Mouse (Mus musculus) adrenal gland, postnatal 4 days (tissue): ENCODE results near the gene Rnf113a2. TPM values are rescaled to one million over a fixed set of nuclear protein-coding genes. Genes with fewer than 3 reads are reported as not detected.

Experiments used
- total RNA-seq, 2 experiments: library from RNA; stranded (reverse); gene quantifications; 2 replicates each; pipeline ENCODE4 v1.2.3; 2021

The Rnf113a2 gene
- total RNA-seq, 2 experiments from 2014 or later = 19.4 to 19.6 TPM

Other genes with a start within 250 kb of the Rnf113a2 start
- gene Elmsan1, start 198.3 kb upstream of the Rnf113a2 start, total RNA-seq = 10 to 100 TPM; 30.2 to 34.8 TPM
- gene Ptgr2, start 132.0 kb upstream of the Rnf113a2 start, total RNA-seq = 10 to 100 TPM; 57.3 to 66.2 TPM
- gene Zfp410, start 100.3 kb upstream of the Rnf113a2 start, total RNA-seq = 10 to 100 TPM; 64.6 to 68.9 TPM
- 10 to 100 TPM; 60.5 to 64.9 TPM for gene Coq6, start 55.5 kb upstream of the Rnf113a2 start, total RNA-seq
- 1 to 10 TPM; 2.0 to 2.7 TPM for gene Fam161b, start 55.4 kb upstream of the Rnf113a2 start, total RNA-seq
- gene Entpd5, start 8.2 kb upstream of the Rnf113a2 start, total RNA-seq = 10 to 100 TPM; 58.3 to 61.3 TPM
- 1 to 10 TPM; 3.0 to 5.1 TPM for gene Bbof1, start 8.1 kb upstream of the Rnf113a2 start, total RNA-seq
- 100 to 1,000 TPM in 1 of 2 experiments, 10 to 100 TPM in 1; 98.9 to 103 TPM for gene Aldh6a1, start 33.8 kb downstream of the Rnf113a2 start, total RNA-seq
- 10 to 100 TPM; 11.7 to 12.9 TPM for gene Lin52, start 34.2 kb downstream of the Rnf113a2 start, total RNA-seq
- gene Vsx2, start 152.6 kb downstream of the Rnf113a2 start, total RNA-seq = not detected
- gene Abcd4, start 200.2 kb downstream of the Rnf113a2 start, total RNA-seq = 10 to 100 TPM; 11.3 to 13.8 TPM
- gene Vrtn, start 223.8 kb downstream of the Rnf113a2 start, total RNA-seq = not detected